Mouse (Mus musculus) CH12.LX (cell line): ENCODE measurements around the gene Slc25a28. TPM values are rescaled to one million over a fixed set of nuclear protein-coding genes. Genes with fewer than 3 reads are reported as not detected.
A peak's percentile ranks its signal among the peaks of the same experiment; 100 is the strongest.

ENCODE experiments used
- DNase-seq: peaks from one replicate; pipeline ENCODE4 v3.0.0-alpha.2; 2013; ENCODE audit errors: extremely low read depth
- H3K27ac ChIP-seq: 2 replicates; pipeline ENCODE4 v1.5.1; 2012; ENCODE audit warnings: low read depth, mild to moderate bottlenecking, control low read depth, moderate library complexity; ENCODE audit not compliant: insufficient read depth
- H3K27me3 ChIP-seq: replicated peaks from 2 replicates; pipeline ENCODE3; 2012; ENCODE audit warnings: inconsistent platforms
- H3K36me3 ChIP-seq, 2 experiments: replicated peaks in 1 of 2; 2 replicates each; pipeline versions ENCODE3 to v1.6.1; 2012; ENCODE audit warnings: inconsistent platforms in 1 of 2, low read length in 1 of 2, mild to moderate bottlenecking in 1 of 2, mixed read lengths in 1 of 2, moderate library complexity in 1 of 2; ENCODE audit not compliant: control insufficient read depth in 1 of 2, insufficient read depth in 1 of 2
- H3K4me1 ChIP-seq, 2 experiments: 2 replicates each; pipeline ENCODE4 v1.6.1; 2012; ENCODE audit warnings: inconsistent platforms in 1 of 2, moderate library complexity in 1 of 2; ENCODE audit not compliant: insufficient read depth in 2 of 2, control insufficient read depth in 1 of 2
- H3K4me2 ChIP-seq: 2 replicates; pipeline ENCODE4 v1.6.1; 2012; ENCODE audit warnings: low read depth, mild to moderate bottlenecking, control low read depth; ENCODE audit not compliant: poor library complexity, insufficient read depth, severe bottlenecking
- H3K4me3 ChIP-seq, 3 experiments: fragments of 150-350 bp in 1 of 3; sonication (generic) in 1 of 3; replicated peaks in 1 of 3; 2 replicates each; pipeline versions ENCODE3 to v1.5.1; 2011 to 2012; ENCODE audit warnings: low read depth in 2 of 3, low read length in 2 of 3, mild to moderate bottlenecking in 2 of 3, moderate library complexity in 2 of 3, control low read depth in 1 of 3, improper control_type of control experiment in 1 of 3, inconsistent platforms in 1 of 3, mixed read lengths in 1 of 3; ENCODE audit not compliant: poor library complexity in 1 of 3
- H3K79me2 ChIP-seq: replicated peaks from 2 replicates; pipeline ENCODE4 v1.6.1; 2012; ENCODE audit warnings: mild to moderate bottlenecking, moderate library complexity; ENCODE audit not compliant: control insufficient read depth, poor library complexity, insufficient read depth, severe bottlenecking; ENCODE audit errors: extremely low read depth
- H3K9ac ChIP-seq: 2 replicates; pipeline ENCODE4 v1.6.1; 2012; ENCODE audit warnings: low read depth, mild to moderate bottlenecking, control low read depth, moderate library complexity; ENCODE audit not compliant: insufficient read depth
- H3K9me3 ChIP-seq: replicated peaks from 2 replicates; pipeline ENCODE3; 2012; ENCODE audit warnings: low read length, inconsistent platforms, mixed read lengths
- BHLHE40 ChIP-seq: IDR thresholded peaks from 2 replicates; pipeline ENCODE4 v1.6.1; 2011; ENCODE audit warnings: mild to moderate bottlenecking, low read depth, low read length, improper control_type of control experiment
- CHD1 ChIP-seq: IDR thresholded peaks from 2 replicates; pipeline ENCODE4 v1.6.1; 2012; ENCODE audit warnings: low read depth, low read length, improper control_type of control experiment, inconsistent platforms
- CHD2 ChIP-seq: IDR thresholded peaks from 2 replicates; pipeline ENCODE4 v1.6.1; 2011; ENCODE audit warnings: low read length, improper control_type of control experiment
- CTCF ChIP-seq, 2 experiments: IDR thresholded peaks in 1 of 2; conservative IDR thresholded peaks in 1 of 2; 2 replicates each; pipeline ENCODE4 v1.5.1; 2011 to 2012; ENCODE audit warnings: low read depth in 2 of 2, low read length in 2 of 2, improper control_type of control experiment in 1 of 2, inconsistent platforms in 1 of 2, mild to moderate bottlenecking in 1 of 2, moderate library complexity in 1 of 2
- ELF1 ChIP-seq: IDR thresholded peaks from 2 replicates; pipeline ENCODE4 v1.6.1; 2014; ENCODE audit warnings: low read depth, mild to moderate bottlenecking, inconsistent platforms, low read length, improper control_type of control experiment
- GABPA ChIP-seq: IDR thresholded peaks from 2 replicates; pipeline ENCODE4 v1.6.1; 2012; ENCODE audit warnings: low read depth, low read length, improper control_type of control experiment, inconsistent platforms; ENCODE audit not compliant: insufficient replicate concordance
- JUN ChIP-seq: IDR thresholded peaks from 2 replicates; pipeline ENCODE4 v1.6.1; 2011; ENCODE audit warnings: low read depth, mild to moderate bottlenecking, low read length, improper control_type of control experiment, moderate library complexity; ENCODE audit not compliant: insufficient read depth
- MAFK ChIP-seq: IDR thresholded peaks from 2 replicates; pipeline ENCODE4 v1.6.1; 2011; ENCODE audit warnings: low read length, improper control_type of control experiment; ENCODE audit not compliant: insufficient replicate concordance
- MEF2A ChIP-seq: IDR thresholded peaks from 2 replicates; pipeline ENCODE4 v1.6.1; 2014; ENCODE audit warnings: low read depth, mild to moderate bottlenecking, inconsistent platforms, low read length, improper control_type of control experiment, borderline replicate concordance
- NELFE ChIP-seq: IDR thresholded peaks from 2 replicates; pipeline ENCODE4 v1.6.1; 2011; ENCODE audit warnings: low read depth, low read length, improper control_type of control experiment
- NRF1 ChIP-seq: IDR thresholded peaks from 2 replicates; pipeline ENCODE4 v1.6.1; 2014; ENCODE audit warnings: low read depth, mild to moderate bottlenecking, inconsistent platforms, low read length, improper control_type of control experiment, moderate library complexity
- PAX5 ChIP-seq: IDR thresholded peaks from 2 replicates; pipeline ENCODE4 v1.6.1; 2012; ENCODE audit warnings: low read length, inconsistent platforms, mixed read lengths
- POLR2A ChIP-seq: IDR thresholded peaks from 2 replicates; pipeline ENCODE4 v1.6.1; 2011; ENCODE audit warnings: low read depth, mild to moderate bottlenecking, improper control_type of control experiment, low read length
- RCOR1 ChIP-seq: conservative IDR thresholded peaks from 2 replicates; pipeline ENCODE4 v1.6.1; 2012; ENCODE audit warnings: low read depth, mild to moderate bottlenecking, inconsistent platforms, low read length, improper control_type of control experiment
- SIN3A ChIP-seq: IDR thresholded peaks from 2 replicates; pipeline ENCODE4 v1.6.1; 2012; ENCODE audit warnings: low read length, improper control_type of control experiment, inconsistent platforms
- TCF12 ChIP-seq: IDR thresholded peaks from 2 replicates; pipeline ENCODE4 v1.6.1; 2014; ENCODE audit warnings: low read depth, mild to moderate bottlenecking, inconsistent platforms, low read length, improper control_type of control experiment
- USF1 ChIP-seq: IDR thresholded peaks from 2 replicates; pipeline ENCODE4 v1.6.1; 2014; ENCODE audit warnings: low read depth, mild to moderate bottlenecking, inconsistent platforms, low read length, improper control_type of control experiment
- USF2 ChIP-seq: conservative IDR thresholded peaks from 2 replicates; pipeline ENCODE4 v1.6.1; 2011; ENCODE audit warnings: low read depth, low read length, improper control_type of control experiment
- ZC3H11A ChIP-seq: IDR thresholded peaks from 2 replicates; pipeline ENCODE4 v1.6.1; 2012; ENCODE audit warnings: low read depth, mild to moderate bottlenecking, inconsistent platforms, low read length, improper control_type of control experiment
- ZKSCAN1 ChIP-seq: IDR thresholded peaks from 2 replicates; pipeline ENCODE4 v1.6.1; 2012; ENCODE audit warnings: low read depth, inconsistent platforms, low read length, improper control_type of control experiment, borderline replicate concordance
- ZMIZ1 ChIP-seq: IDR thresholded peaks from 2 replicates; pipeline ENCODE4 v1.6.1; 2012; ENCODE audit warnings: low read depth, mild to moderate bottlenecking, inconsistent platforms, low read length, improper control_type of control experiment
- dilution Hi-C: fragments of 300-500 bp; cut with MboI; formaldehyde crosslinking; loops from 2 replicates; pipeline ENCODE4 v1.14.3; 2020; ENCODE audit warnings: low sequenced_read_pairs; ENCODE audit not compliant: extremely low pct_unique_long_range_greater_than_20kb, extremely low pct_ligation_motif_present
- in situ Hi-C: fragments of 300-500 bp; cut with MboI; formaldehyde crosslinking; loops from 3 replicates; pipeline ENCODE4 v1.14.3; 2019; ENCODE audit warnings: low sequenced_read_pairs, low pct_ligation_motif_present, low pct_unique_long_range_greater_than_20kb, mixed read lengths
- polyA plus RNA-seq: library from polyadenylated mRNA; unstranded; fragments of >175 nt; gene quantifications from 2 replicates; pipeline ENCODE4 v1.2.1, GENCODE M21; 2012; ENCODE audit warnings: low read depth; ENCODE audit not compliant: insufficient read length
- total RNA-seq, 2 experiments: library from RNA; depleted of rRNA; stranded (reverse); fragments of 300-350 nt in 1 of 2; fragments of >200 nt in 1 of 2; gene quantifications; 2 replicates each; pipeline ENCODE4 v1.2.3; 2012 to 2014

Slc25a28 gene
- total and polyA plus RNA-seq, 3 experiments = 35.2 to 48.1 (median 37.8) TPM

DNA sequence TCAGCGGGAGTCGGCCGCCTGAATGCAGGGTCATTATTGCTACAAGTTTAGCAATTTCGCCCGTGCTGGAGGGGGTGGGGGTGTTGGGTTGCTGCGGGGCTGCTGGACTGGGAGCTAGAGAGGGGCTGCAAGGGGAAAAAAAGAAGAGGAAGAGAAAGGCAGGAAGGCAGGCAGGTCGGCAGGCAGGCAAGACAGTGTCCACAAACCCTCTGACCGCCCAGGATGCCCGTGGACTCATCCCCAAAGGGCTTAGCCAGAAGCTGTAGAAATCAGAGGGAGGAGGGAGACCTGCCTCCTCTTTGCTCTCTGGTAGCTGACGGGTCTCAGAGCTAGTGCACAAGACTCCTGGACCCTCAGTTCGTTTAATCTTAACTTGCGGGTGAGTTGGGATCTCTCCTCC is 57.8 kb downstream of the Slc25a28 start:
- no peak for DNase-seq
- H3K27me3 ChIP-seq = peaks cover 25% of the 10 kb centered on the region
- H3K27ac ChIP-seq = no peak overlapping the region
- H3K9me3 ChIP-seq = peaks cover 15% of the 10 kb centered on the region
- H3K36me3 ChIP-seq = no peaks in the 10 kb centered on the region
- H3K4me2 ChIP-seq = no peak overlapping the region
- dilution Hi-C loops = no loop called here
- no peak for TF ChIP-seq TCF12
- TF ChIP-seq ZMIZ1 = no peak
- TF ChIP-seq ZKSCAN1 = no peak
- no peak for TF ChIP-seq CHD2
- TF ChIP-seq USF1 = no peak
- TF ChIP-seq CTCF (conservative IDR thresholded peaks at IDR 0.05 in 1 of 2, IDR thresholded peaks at IDR 0.05 in 1 of 2; ENCODE audit: low read depth in 2 of 2, low read length in 2 of 2) = no peak
- no peak for TF ChIP-seq PAX5
- no peak for TF ChIP-seq CHD1
- no peak for TF ChIP-seq GABPA
- TF ChIP-seq NELFE = no peak
- TF ChIP-seq JUN = no peak
- no peaks in the 10 kb centered on the region for H3K79me2 ChIP-seq
- H3K4me3 ChIP-seq = no peak overlapping the region
- in situ Hi-C loops = no loop called here
- no peak overlapping the region for H3K9ac ChIP-seq
- H3K4me1 ChIP-seq = peaks cover 0 to 9% of the 10 kb centered on the region in 2 experiments; a peak in 2 of 4 replicates

DNA sequence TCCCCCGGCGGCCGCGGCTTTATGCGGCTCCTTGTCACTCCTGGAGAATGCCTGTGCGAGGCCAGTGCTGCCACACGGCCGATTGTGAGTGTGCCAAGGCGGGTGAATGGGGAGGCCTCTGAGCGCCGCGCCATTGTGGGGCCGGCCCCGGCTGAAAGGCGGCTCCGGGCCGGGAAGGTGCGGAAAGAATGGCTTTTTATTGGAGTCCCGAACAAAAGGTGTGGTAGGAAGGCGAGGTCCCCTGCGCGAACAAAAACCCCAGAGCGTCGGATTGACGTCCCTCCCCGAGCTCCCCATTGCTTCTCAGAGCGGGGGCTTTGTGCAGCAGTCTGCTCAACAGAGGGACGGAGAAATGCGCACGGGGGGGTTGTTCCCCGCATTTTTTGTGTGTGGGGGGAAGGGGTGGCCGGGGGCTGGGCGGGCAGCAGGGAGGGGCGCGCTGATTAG is 58.2 kb downstream of the Slc25a28 start:
- Histone ChIP-seq H3K27ac (no peak overlapping the region), H3K4me2 (0 out of 2 replicates have a peak overlapping the region, but pooled peaks have one; percentile 52), H3K36me3 (no peaks in the 10 kb centered on the region), H3K9me3 (peaks cover 15% of the 10 kb centered on the region), H3K79me2 (no peaks in the 10 kb centered on the region), H3K27me3 (peaks cover 25% of the 10 kb centered on the region), H3K4me1 (peaks cover 0 to 9% of the 10 kb centered on the region in 2 experiments; a peak in 2 of 4 replicates), H3K9ac (no peak overlapping the region), H3K4me3 (no peak overlapping the region)
- TF ChIP-seq BHLHE40 (no peak), ELF1 (no peak), NRF1 (no peak), MAFK (no peak), POLR2A (no peak), USF2 (no peak), ZC3H11A (no peak), CHD2 (no peak), SIN3A (no peak), GABPA (no peak), MEF2A (no peak), RCOR1 (no peak), CTCF (conservative IDR thresholded peaks at IDR 0.05 in 1 of 2, IDR thresholded peaks at IDR 0.05 in 1 of 2; ENCODE audit: low read depth in 2 of 2, low read length in 2 of 2) (no peak)
- dilution Hi-C loops = no loop called here
- DNase-seq = no peak
- in situ Hi-C loops = no loop called here
